8 mouse cellular contexts compared by ENCODE assay signal in the genomic region with DNA sequence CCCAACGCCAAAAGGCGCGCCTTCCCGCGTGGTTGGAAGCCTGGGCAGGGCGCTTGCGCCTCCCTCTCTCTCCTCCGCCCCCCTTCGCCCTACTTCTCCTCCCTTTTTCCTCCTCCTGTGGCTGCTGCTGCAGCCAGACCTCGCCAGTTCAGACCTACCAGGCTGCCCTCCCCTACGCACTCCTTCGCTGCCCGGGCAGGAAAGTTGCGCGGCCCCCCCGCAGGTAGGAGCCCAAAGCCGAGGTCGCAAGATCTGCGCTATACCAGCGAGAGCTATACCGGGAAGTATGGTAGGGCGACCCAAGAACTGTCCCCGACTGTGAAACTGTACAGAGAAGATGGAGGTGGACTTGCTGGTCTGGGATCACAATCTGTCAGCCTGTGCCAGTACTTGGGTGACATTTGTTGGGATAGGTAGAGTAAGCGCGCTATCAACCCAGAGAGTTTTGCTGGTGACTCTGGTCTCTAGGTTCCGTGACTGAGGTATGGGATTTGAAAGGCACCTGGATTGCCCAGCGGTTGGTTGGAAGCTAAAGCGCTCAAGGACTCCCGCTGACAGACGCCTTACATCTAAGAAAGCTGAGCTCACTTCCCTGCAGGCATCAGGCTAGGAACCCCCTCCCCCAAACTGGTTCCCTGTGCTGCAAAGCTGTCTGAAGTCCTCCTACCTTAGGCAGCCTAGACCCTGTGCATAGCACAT. TPM values are rescaled to one million over a fixed set of nuclear protein-coding genes. Genes with fewer than 3 reads are reported as not detected.
A peak's percentile ranks its signal among the peaks of the same experiment; 100 is the strongest.
DNase-seq lines count a peak whose midpoint lies in the region; ATAC-seq and TF ChIP-seq lines count a peak whose summit lies in the region.

A gene (plus strand): TSS at position 103 of the 699 bp plus-strand sequence.

- no peak for TF ChIP-seq CTCF in lung, adult 2 months (IDR thresholded peaks at IDR 0.05; ENCODE audit: insufficient read depth, low read length)

- TF ChIP-seq POLR2A in lung, adult 2 months (IDR thresholded peaks at IDR 0.05; ENCODE audit: borderline replicate concordance, extremely low read depth, low read depth, low read length) = peak; percentile 47; the same call in 1 of the 2 replicates

- H3K4me2 ChIP-seq in forebrain, embryonic 14.5 days (ENCODE audit: low read length) = peak within 1 kb of the TSS; percentile 80

- WGBS in forebrain, embryonic 14.5 days = under 1% methylated on average over 30 of the region's 30 CpGs
- WGBS in large intestine, adult 2 months = 2% methylated on average over 29 of the region's 30 CpGs
- 1% methylated on average over 30 of the region's 30 CpGs for WGBS in lung, adult 2 months

- DNase-seq in frontal cortex, adult 2 months (ENCODE audit: extremely low spot score in 1 of 2, low spot score in 1 of 2) = peak; percentile 3 to 9
- DNase-seq in frontal cortex, postnatal 25 days (ENCODE audit: low spot score in 2 of 2) = no peak
- peak; percentile 13 for DNase-seq in forebrain, embryonic 14.5 days (ENCODE audit: low spot score)
- peak; percentile 15 for DNase-seq in heart, postnatal 4 days
- no peak for DNase-seq in large intestine, adult 2 months (ENCODE audit: low read depth, low spot score)
- DNase-seq in lung, adult 2 months = peak; percentile 69
- DNase-seq in ovary, postnatal 14 days (ENCODE audit: low spot score) = peak; percentile 34

- peaks cover 7% of the 10 kb centered on the region; the same call in 1 of the 2 replicates for H3K4me1 ChIP-seq in forebrain, embryonic 14.5 days (ENCODE audit: control insufficient read depth, insufficient read depth, low read length)
- peaks cover 2% of the 10 kb centered on the region for H3K4me1 ChIP-seq in lung, adult 2 months (ENCODE audit: control insufficient read depth, insufficient read depth, low read length)

- peak; percentile 89 for ATAC-seq in forebrain, embryonic 14.5 days
- no peak for ATAC-seq in inflammation-experienced regulatory T-cells, adult 6 months

- H3K9ac ChIP-seq in forebrain, embryonic 14.5 days (ENCODE audit: low read length) = peak within 1 kb of the TSS; percentile 48; the same call in 1 of the 2 replicates

- H3K4me3 ChIP-seq in forebrain, embryonic 14.5 days (ENCODE audit: low read depth, low read length) = peak within 1 kb of the TSS; percentile 28
- H3K4me3 ChIP-seq in lung, adult 2 months (replicated peaks; ENCODE audit: extremely low read depth, low read depth, low read length) = peak within 1 kb of the TSS; percentile 70

- H3K36me3 ChIP-seq in forebrain, embryonic 14.5 days (ENCODE audit: control insufficient read depth, insufficient read depth, low read length) = no peaks in the 10 kb centered on the region

- H3K27ac ChIP-seq in forebrain, embryonic 14.5 days (ENCODE audit: low read depth, low read length) = no peak within 1 kb of the TSS

- 0 out of 2 replicates have a peak, but pooled peaks cover 4% of the 10 kb centered on the region for H3K27me3 ChIP-seq in forebrain, embryonic 14.5 days (replicated peaks; ENCODE audit: control insufficient read depth, insufficient read depth, low read length)

- no peaks in the 10 kb centered on the region for H3K9me3 ChIP-seq in forebrain, embryonic 14.5 days (replicated peaks; ENCODE audit: control insufficient read depth, low read length)

RNA-seq across cellular contexts. Expression of the gene that starts here (rescaled TPM):
- polyA plus RNA-seq in frontal cortex, adult 2 months (2012; rRNA removed) = 17.1 and 22.4 TPM in 2 replicates
- polyA plus RNA-seq in forebrain, embryonic 14.5 days (2014; fragmentation: Nextera tagmentation; extraction: Ambion mirVana) = 4.9 and 5.5 TPM in 2 replicates
- total RNA-seq in heart, postnatal 4 days (2021) = 10 to 100 TPM; 12.6 to 14.3 TPM
- polyA plus RNA-seq in large intestine, adult 2 months (2012; rRNA removed) = 18.6 and 21.0 TPM in 2 replicates
- 112 and 121 TPM in 2 replicates for polyA plus RNA-seq in lung, adult 2 months (2012; rRNA removed)
- not detected for polyA plus RNA-seq in inflammation-experienced regulatory T-cells, adult 6 months (2017; shearing (Covaris generic))

Comparison
In these comparisons a context has a peak if more than half of its experiments do, and no peak if none do; other contexts are left out.
1. DNase-seq: peak in frontal cortex, adult 2 months (2 of 2), forebrain, embryonic 14.5 days (single experiment), heart, postnatal 4 days (single experiment), lung, adult 2 months (single experiment) and ovary, postnatal 14 days (single experiment); none in frontal cortex, postnatal 25 days (0 of 2) and large intestine, adult 2 months (single experiment).